Mouse (Mus musculus) CD4-positive, CD25-positive, alpha-beta regulatory T cell, adult 2 months (primary cell): ENCODE results near the gene Smco2.

Source experiments
- DNase-seq: peaks from one replicate; pipeline ENCODE4 v3.0.0-alpha.2; 2012; ENCODE audit warnings: low read depth, low spot score

The Smco2 gene

DNA sequence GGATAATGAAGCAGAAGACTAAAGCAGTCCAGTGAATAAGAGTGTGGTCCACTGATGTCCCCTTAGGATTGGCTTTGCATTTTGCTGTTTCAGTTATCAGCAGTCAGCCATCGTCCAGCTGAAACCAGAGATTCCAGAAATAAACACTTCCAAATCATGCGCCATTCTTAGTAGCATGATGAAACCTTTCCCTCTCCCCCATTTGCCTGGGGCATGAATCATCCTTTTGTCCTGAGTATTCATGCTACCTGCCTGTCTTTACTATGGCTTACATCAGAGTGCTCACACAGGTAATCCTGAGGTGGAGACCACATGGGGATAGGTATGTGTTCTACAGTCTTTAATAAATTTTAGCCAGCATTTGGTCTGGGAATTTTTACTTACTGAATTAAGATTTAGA lies 49.7 kb downstream of the Smco2 start:
- DNase-seq, result no peak

- no peak for DNase-seq
These were observed 52.0 kb downstream of the Smco2 start for GRCm38 (mm10) chr6:146901929-146902328.

- DNase-seq, result no peak
These were observed 53.7 kb downstream of the Smco2 start for GRCm38 (mm10) chr6:146903632-146904031.

- DNase-seq, result no peak
These were observed 54.8 kb downstream of the Smco2 start for GRCm38 (mm10) chr6:146904707-146905106.

DNA sequence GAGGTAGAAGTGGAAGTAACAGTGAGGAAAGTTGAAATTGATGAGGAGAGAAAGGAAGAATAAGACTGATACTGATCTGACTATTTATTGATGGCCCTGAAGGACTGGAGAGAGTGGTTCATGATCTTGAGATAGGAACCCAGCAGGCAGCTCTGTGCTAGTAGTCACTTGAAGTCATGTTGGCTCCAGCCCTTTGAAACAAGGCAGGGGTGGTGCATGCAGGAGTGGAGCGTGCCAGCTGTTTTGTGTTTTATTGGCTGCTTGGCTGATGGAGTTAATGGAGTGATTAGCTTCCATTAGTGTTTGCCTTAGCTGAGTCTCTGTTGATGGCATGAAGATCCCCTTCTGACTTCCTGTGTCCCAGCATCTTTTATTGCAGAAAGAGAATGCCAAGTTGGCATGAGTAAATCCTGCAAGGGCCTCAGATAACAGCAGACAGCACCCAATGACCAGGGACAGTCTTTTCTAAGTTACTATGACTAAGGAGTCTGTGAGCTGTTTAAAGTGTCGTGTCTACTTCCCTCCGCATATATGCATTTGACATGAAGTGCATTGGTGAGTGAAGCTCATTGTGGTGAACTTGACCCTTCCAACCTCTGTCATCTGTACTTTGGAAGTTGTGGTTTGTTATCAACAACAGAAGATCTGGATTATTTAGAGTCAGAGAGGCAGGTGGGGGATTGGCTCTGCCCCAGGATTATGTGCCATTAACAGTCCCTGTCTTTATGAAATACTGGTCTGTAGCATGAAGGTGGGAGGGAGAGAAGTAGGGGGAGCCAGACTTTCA lies 56.3 kb downstream of the Smco2 start:
- no peak for DNase-seq

- no peak for DNase-seq
These were observed 57.3 kb downstream of the Smco2 start for GRCm38 (mm10) chr6:146907061-146907794.

- DNase-seq, result no peak
These were observed 57.9 kb downstream of the Smco2 start for GRCm38 (mm10) chr6:146907795-146908190.

GRCm38 (mm10) chr6:146908801-146909200 lies 58.9 kb downstream of the Smco2 start:
- DNase-seq, result no peak

DNA sequence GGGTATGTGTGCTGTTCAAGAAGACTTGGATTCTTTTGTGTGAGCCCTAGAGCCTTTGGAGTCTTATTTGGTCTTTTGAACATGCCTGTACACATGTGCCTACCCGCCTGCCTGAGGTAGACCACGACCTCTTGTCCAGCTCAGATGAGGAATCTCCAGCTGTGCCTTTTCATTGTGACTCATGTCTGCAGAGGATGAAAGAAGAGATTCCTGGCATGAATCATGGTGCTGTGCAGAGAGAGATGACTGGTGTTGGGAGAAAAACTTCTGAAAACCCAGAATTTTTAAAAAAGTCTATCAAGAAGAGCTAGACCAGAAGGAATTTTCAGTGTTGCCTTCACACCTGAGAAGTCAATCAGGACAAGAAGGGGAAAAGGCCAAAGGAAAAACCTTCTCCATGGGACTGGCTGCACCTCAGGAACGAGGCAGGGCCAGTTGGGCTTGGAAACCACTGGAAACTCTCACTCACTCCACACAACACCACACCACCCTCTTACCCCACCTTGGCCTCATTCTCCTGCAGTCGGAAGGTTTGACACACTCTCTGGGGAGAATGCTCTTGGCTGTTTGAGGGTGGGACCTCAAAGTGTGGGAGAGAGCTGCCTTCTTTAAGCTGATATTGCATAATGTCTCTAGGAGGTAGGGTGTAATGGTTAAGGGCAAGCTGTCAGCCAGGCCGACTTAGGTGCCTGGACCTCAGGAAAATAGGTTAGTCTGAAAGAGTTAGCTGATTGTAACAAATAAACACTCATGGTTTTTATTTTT lies 60.0 kb downstream of the Smco2 start:
- DNase-seq, result no peak

GRCm38 (mm10) chr6:146910801-146911200 lies 60.9 kb downstream of the Smco2 start:
- DNase-seq, result no peak

DNA sequence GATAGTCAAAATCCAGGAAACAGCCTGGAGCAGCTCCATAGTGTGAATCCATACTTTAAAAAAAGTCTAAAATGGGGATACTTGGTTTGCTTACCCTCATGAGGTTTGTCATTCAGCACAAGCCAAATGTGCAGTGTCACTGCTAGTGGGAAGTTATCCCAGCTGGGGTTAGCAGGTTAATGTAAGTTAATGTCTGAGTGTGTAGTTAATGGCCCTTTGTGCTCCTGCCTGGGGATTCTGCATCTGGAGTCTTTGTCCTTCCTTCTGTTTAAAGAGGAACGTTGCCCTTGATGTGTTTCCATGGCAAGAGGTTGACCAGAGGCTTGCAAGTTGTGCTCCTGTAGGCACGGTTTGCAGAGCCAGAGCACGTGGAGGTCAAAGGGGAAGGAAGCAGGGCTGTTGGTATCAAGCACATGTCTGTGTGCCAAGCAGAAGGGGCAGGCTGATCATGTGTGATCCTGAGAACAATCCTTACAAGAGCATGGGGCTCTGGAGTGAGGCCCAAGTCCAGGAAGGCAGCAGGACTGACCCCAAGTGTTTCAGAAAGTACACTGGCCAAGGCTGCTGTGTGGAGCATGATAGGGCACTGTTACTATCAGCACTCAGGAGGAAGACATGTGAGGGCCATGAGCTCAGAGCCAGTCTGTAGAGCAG lies 63.1 kb downstream of the Smco2 start:
- no peak for DNase-seq

- DNase-seq, result no peak
These were observed 63.7 kb downstream of the Smco2 start for GRCm38 (mm10) chr6:146913489-146914198.

DNA sequence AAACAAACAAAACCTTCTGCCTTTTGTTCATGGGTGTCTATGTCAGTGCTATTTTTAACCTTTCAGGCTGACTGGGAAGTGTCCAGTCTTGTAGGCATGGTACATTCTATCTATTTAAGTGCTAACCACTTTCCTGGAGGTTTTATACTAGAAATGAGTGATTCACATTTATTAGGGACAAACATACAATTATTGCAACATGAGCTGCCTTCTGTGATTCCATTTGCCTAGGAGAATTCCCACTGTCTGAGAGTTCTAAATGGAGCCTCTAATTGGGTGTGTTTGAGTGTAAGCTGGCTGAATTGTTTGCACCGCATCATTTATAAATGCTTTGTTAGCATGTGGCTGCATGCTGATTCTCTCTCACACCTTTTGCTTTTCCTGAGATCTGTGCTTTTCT lies 65.9 kb downstream of the Smco2 start:
- DNase-seq, result no peak

- no peak for DNase-seq
These were observed 67.5 kb downstream of the Smco2 start for GRCm38 (mm10) chr6:146917396-146917795.

GRCm38 (mm10) chr6:146918341-146918740 lies 68.4 kb downstream of the Smco2 start:
- no peak for DNase-seq
